Mouse (Mus musculus) megakaryocyte progenitor cell, adult 5-6 weeks (primary cell): Measurements from ENCODE around the gene Ccdc181. TPM values are rescaled to one million over a fixed set of nuclear protein-coding genes. Genes with fewer than 3 reads are reported as not detected.
"Not testable (repeated sequence)": the region's sequence is repeated elsewhere in the genome, so short reads cannot be mapped to it uniquely, and the experiment has no call there.

Experiments
- ATAC-seq: replicated peaks from 2 replicates; pipeline ENCODE4 v1.8.0; 2016; ENCODE audit warnings: mild to moderate bottlenecking, moderate TSS enrichment, inconsistent platforms; ENCODE audit not compliant: poor library complexity
- total RNA-seq, 2 experiments: library from RNA; stranded (forward) in 1 of 2; stranded (reverse) in 1 of 2; fragments of 157-497, 149-512 nt in 1 of 2; fragments of 200-1000 nt in 1 of 2; gene quantifications; 2 replicates each; pipeline versions ENCODE4 v1.2.3 to v1.2.4; 2015 to 2017

Gene Ccdc181
- total RNA-seq (2015) (11.8 and 13.5 TPM in 2 replicates), total RNA-seq (2017) (29.0 and 31.0 TPM in 2 replicates)

DNA sequence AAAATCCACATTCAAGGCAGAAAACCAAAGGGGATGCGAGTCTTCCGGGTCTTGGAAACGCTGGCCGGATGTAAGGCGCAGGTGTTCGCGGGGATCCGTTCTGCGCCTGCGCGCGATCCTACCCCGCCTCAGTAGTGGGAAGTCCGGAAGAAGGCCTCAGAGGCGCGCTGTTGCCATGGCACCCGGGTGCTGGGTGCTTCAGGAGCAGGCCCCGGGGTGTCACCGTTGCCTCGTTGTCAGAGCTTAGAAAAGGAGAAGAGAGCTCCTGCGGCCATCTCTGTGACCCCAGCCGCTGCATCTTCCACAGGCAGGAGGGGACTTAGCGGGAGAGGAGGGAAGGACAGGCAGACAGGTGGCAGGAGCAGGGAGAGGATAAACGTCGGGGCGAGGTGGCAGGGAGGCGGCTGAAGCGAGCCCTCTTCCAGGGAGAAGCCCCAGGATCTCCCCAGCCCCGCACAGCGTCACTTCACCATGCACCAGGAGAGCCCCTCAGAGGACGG, at the start of gene Ccdc181:
Gene Ccdc181, plus strand, starts transcription at position 131 of the 500 bp plus-strand sequence.
- ATAC-seq: peak; percentile 99

GRCm38 (mm10) chr1:164231937-164232570, 43.3 kb upstream of the Ccdc181 start:
- not testable (repeated sequence) for ATAC-seq

DNA sequence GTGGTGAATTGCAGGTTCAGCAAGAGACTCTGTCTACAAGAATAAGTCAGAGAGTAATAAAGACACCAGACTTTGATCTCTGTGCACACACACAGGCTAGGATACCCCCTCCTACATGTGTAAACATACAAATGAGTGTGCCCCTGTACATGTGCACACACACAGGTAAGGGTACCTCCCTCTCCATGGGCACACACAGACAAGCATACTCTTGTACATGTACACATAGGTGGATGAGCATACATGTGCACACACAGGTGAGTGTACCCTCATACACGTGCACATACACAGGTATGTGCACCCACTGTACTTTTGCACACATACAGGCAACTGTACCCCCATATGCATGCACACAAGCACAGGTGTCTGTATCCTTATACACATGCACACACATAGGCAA, 41.9 kb upstream of the Ccdc181 start:
- ATAC-seq: no peak

GRCm38 (mm10) chr1:164235078-164235477, 40.3 kb upstream of the Ccdc181 start:
- no peak for ATAC-seq

DNA sequence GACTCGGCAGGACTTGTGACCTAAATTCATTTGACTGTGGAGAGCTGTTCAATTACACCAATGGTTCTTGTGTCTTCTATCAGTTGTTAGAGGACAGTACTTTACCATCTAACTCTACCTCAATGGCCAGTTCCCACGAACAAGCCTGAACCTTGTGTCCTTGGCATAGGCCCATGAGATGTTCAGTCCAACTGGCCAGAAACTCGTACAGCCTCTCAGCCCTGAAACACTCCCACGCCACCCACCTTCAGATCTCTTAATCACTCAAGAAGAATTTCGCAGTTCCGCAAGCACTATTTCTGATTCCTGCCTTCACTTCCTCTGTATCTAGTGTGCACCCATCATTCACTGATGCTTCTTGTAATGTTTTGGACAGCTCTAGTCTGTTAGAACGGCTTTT, 39.3 kb upstream of the Ccdc181 start:
- no peak for ATAC-seq

DNA sequence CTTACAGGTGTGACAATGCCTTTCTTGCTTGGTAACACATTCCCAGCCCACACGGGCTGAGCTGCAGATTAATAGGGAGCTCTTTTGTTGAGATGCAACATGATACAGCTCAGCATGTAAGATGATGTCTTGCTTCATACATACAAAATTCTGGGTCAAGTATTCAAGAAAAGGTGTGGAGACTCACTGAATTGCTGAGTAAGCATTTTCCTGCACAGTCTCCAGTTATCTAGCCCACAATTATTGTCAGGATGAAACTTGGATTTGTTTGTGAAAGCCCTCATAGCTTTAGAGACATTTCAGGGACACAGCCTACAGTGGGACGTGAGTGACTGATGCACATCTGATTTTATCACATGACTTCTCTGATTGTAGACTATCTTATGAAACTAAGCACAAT, 33.9 kb upstream of the Ccdc181 start:
- ATAC-seq: no peak

DNA sequence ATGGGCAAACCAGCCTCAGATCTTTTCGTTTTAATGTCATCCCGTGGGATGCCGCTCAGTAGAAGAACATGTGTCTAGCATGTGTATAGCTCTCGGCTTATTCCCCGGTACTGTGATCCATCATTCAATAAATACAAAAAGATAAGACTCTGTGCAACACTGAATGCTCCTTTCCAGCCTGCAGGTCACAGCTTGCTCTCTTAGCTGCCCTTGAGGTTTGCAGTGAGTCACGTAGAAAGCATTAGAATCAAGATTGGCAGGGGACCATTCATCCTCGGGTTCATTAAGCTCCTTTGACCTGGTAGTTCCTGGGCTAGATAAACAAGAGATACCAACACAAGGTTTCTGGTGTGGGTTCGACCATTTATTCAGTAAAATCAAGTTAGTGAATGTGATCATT, 32.6 kb upstream of the Ccdc181 start:
- no peak for ATAC-seq

DNA sequence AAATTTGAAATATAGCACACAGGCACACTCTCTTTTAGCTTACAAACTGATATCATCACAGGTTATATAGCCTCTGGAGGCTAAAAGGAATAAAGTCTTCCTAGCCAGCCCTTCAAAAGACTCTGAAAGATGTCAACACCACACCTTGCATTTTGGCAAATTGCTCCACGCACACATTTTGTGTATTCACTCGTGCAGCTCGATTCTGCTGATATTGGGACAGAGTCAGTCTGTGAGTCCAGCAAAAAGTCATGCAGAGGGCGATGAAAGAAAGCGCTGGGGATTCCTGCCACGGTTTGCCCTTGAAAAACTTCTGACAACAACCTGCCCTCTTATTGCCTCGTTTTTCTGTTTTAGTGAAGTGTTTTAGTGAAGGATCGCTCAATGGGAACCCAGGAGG, 27.9 kb upstream of the Ccdc181 start:
- ATAC-seq: no peak

DNA sequence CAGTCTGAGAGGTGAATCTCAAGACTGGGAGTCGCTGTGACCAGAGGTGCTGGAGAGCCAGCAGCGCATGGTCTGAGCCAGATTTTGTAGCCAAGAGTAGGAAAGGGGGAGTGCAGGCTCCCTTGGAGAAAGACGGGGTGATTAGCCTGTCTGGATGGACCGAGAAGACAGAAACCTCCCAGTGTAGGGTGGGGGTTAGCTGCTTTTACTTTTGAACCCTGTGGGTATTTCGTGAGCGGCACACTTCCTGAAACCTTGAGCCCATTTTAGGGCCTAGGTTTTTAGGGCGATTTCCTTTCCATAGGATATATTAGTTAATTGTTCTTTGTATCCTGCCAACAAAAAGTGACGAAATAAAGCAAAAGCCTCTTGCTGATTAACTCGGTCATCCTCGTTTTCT, 27.4 kb upstream of the Ccdc181 start:
- ATAC-seq: peak; percentile 7; the same call in 1 of the 2 replicates

DNA sequence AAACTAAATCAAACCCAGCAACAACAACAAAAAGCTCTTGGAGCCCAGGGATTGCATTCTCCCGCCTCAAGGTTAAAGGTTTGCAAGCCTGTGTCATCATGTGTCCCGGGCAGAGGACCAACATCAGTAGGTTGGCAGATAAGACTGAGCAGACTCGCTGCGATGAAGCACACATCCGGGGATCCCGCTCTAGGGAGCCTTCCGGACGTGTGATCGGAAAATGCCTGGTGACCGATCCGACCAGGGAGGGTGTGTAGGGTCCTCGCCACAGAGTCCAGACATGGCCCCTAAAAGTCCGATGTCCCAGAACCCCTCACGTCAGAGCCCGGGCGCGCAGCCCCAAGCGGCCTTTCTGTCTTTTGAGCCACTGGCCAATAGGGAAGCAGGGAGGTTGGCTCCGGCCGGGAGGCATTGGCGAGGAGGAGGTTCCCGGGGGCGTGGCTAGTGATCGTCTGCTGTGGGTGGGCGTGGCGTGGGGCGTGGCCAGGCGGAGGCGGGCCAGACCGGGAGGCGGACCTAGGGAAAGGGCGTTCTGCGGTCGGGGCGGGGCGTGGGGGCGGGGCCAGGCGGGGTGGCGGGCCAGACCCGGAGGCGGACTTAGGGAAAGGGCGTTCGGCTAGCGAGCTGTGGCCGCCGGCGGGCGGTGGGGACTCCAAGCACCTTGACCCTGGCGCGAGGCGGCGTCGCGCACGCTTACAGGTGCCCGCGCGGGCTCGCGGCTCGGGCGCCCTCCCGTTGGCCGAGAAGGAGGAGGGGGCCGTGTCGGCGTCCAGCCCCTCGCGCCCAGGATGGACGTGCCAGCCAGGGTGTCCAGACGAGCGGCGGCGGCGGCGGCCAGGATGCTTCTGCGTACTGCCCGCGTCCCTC, 26.7 kb upstream of the Ccdc181 start, which contains the start of gene Slc19a2:
Gene Slc19a2, plus strand, starts transcription at position 582 of the 867 bp plus-strand sequence.
- peak; percentile 89 for ATAC-seq

DNA sequence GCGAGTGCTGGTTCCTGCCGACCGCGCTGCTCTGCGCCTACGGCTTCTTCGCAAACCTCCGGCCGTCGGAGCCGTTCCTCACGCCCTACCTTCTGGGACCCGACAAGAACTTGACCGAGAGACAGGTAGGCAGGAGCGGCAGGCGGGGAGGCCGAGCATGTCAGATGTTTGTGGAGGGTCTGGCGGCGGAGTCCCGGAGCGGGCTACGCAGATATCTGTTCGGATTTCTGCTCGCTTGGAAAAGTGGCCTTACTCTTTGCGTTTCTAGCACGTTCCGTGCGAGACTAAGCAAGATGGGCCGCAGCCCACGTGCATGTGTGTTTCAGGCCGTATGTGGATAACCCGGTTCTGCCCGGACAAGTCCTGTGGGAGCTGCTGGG, 26.1 kb upstream of the Ccdc181 start:
- no peak; the same call in none of the 2 replicates for ATAC-seq

GRCm38 (mm10) chr1:164250391-164251150, 24.8 kb upstream of the Ccdc181 start:
- ATAC-seq: no peak

GRCm38 (mm10) chr1:164251438-164251837, 23.9 kb upstream of the Ccdc181 start:
- ATAC-seq: no peak

GRCm38 (mm10) chr1:164252551-164252950, 22.8 kb upstream of the Ccdc181 start:
- no peak for ATAC-seq

GRCm38 (mm10) chr1:164254836-164255235, 20.5 kb upstream of the Ccdc181 start:
- ATAC-seq: no peak

DNA sequence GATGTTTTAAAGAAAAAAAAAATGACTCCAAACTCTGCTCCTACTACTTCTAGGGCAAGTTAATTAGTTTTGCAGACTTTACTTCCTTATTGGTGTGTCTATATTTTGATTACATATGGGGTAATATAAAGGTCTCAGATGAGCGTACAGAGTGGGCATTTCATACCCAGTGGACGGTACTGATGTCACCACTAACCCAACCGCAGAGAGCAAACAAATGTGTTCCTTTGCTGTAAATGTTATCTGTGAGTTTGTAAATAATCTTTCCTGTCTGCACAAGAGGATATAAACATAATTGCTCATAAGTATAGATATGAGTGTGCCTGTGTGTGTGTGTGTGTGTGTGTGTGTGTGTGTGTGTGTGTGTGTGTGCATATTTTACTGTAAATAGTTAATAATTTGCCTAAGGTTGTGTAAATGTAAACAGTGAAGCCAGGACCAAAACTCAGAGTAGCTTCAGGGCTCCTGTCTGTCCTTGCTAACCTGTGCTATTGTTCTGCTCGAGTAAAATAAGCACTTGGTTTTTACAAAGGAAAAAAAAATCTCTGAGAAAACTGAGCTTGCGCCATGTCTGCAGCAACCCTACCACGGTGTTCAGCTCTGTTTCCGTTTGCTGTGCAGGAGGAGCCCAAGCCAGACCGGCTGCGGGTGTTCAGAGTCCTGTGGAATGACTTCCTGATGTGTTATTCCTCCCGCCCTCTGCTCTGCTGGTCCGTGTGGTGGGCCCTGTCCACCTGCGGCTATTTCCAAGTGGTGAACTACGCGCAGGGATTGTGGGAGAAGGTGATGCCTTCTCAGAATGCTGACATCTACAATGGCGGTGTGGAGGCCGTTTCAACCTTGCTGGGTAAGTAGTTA, 15.0 kb upstream of the Ccdc181 start:
- ATAC-seq: no peak

DNA sequence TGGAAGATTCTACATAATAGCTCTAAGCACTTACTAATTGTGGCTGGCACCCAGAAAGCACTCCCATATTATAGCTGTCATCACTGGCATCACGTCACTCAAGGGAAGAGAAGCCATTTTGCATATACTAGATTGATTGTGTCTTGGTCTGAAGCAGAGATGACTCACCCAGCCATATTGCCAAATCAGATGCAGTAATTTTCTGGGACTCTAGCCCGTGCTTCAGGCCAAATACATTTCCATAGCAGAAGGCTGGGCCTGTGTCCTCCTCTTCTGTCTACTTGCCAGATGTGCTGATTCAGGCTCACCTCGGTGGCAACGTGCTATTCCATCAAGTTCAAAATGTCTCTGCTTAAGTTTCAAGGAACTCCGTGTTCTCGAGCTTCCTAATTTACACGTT, 13.8 kb upstream of the Ccdc181 start:
- ATAC-seq: no peak

GRCm38 (mm10) chr1:164270941-164271340, 4.4 kb upstream of the Ccdc181 start:
- no peak for ATAC-seq

DNA sequence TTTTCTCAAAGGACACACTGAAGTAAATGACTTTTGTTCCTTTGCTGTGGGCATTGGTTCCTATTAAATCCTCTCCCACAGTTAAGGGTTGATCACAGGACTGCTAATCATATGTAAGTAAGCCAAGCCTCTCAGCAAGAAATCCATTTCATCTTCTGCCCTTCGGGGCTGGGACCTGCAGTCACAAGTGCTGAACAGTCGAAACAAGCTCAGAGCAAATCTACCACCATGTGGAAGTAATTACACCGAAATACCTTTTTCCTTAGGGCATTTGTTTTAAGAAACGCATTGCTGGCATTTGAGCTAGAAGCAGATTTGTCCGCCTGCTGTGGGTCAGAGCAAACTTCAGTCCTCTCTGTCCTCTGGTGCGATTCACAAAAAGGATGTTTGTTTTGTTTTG, 1.7 kb upstream of the Ccdc181 start:
- ATAC-seq: no peak

GRCm38 (mm10) chr1:164276552-164276951, 1.2 kb downstream of the Ccdc181 start:
- ATAC-seq: no peak
